Mouse (Mus musculus) liver, embryonic 18 days (tissue): ENCODE results near the gene Spink2. TPM values are rescaled to one million over a fixed set of nuclear protein-coding genes. Genes with fewer than 3 reads are reported as not detected.

Experiments used
- polyA plus RNA-seq: library from polyadenylated mRNA; depleted of rRNA; stranded (reverse); fragments of >200 nt; gene quantifications from 2 replicates; pipeline ENCODE4 v1.2.3, GENCODE M21; 2012; rRNA removed

Gene Spink2
- polyA plus RNA-seq, result 0.06 and 0.19 TPM in 2 replicates

DNA sequence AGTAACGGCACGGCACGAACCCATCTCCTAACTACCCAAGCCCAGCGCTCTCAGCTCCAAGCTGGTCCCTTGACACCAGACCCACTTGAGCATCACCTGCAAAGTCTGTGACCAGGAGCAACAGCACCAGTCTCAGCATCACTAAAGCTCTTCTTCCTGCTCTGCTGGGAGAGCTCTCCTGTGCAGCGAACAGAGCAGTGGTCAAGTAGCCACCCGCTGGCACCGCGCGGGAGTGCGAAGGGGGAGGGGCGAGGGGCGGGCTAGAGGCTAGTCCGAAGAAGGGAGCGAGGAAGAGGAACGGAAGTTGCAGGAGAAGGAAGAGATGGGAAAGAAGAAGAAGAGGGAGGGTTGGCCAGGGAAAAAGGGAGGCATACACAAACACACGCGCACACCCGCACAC, at the start of gene Spink2:
TSS of gene Spink2 (minus strand) at position 236 of the 400 bp plus-strand sequence.

Other genes starting within 250 kb of the Spink2 start
- gene Srp72, start 236.8 kb downstream of the Spink2 start, polyA plus RNA-seq, result 34.2 and 36.1 TPM in 2 replicates
- gene Arl9, start 207.4 kb downstream of the Spink2 start, polyA plus RNA-seq, result 0.18 and 0.42 TPM in 2 replicates
- 0.31 and 0.45 TPM in 2 replicates for gene Thegl, start 195.4 kb downstream of the Spink2 start, polyA plus RNA-seq
- gene Hopx, start 96.3 kb downstream of the Spink2 start, polyA plus RNA-seq, result 11.9 and 15.4 TPM in 2 replicates
- gene Rest, start 54.0 kb upstream of the Spink2 start, polyA plus RNA-seq, result 3.4 and 3.6 TPM in 2 replicates
- gene Noa1, start 98.6 kb upstream of the Spink2 start, polyA plus RNA-seq, result 7.1 and 7.4 TPM in 2 replicates
- 16.1 and 16.2 TPM in 2 replicates for gene Polr2b, start 98.7 kb upstream of the Spink2 start, polyA plus RNA-seq
- gene Igfbp7, start 196.6 kb upstream of the Spink2 start, polyA plus RNA-seq, result 44.6 and 60.1 TPM in 2 replicates